ENCODE assay signal across 14 mouse cellular contexts in the genomic region with DNA sequence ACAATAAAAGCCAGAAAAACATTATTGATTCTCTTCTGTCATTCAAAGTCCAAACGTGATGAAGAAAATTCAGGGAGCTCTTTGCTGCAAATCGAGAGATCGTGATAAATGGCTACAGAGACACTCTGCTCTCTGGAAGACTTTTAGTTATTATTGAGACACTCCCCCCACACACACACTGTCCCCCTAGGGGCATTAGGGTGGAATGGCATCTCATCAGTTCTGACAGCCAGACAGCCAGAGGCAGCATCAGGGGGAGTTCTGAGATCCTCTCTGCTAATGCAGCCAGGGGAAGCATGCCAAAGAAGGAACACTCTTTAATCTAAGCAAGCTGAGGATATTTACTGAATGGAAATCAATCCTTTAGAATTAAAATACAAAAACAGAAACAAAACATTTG. TPM values are rescaled to one million over a fixed set of nuclear protein-coding genes. Genes with fewer than 3 reads are reported as not detected.
DNase-seq lines count a peak whose midpoint lies in the region; ATAC-seq lines count a peak whose summit lies in the region.
"Had no signal": no experiment of that assay in that cellular context is flagged by ENCODE, and none has a peak within 500 bp of the region (broad histone marks: within the 10 kb centered on the region; RNA-seq: fewer than 3 reads in every experiment).

No protein-coding gene starts in this region.

- peak; percentile 25 for DNase-seq in hindbrain, embryonic 11.5 days (ENCODE audit: low spot score)
- peak; percentile 45 for DNase-seq in midbrain, embryonic 14.5 days
- DNase-seq in embryo, embryonic 10.5 days (ENCODE audit: low spot score), result peak; percentile 23
- DNase-seq in retina, postnatal 1 day, result peak; percentile 55
- DNase-seq in urinary bladder, postnatal 14 days (ENCODE audit: low spot score), result no peak
- DNase-seq: cerebellum, adult 8-10 months; kidney, adult 9 months; thymus, adult 18-20 months had no signal

- H3K4me2 ChIP-seq in hindbrain, embryonic 11.5 days (replicated peaks; ENCODE audit: low read depth, low read length), result no peak overlapping the region
- no peak overlapping the region for H3K4me2 ChIP-seq in hindbrain, embryonic 12.5 days (replicated peaks)
- no peak overlapping the region for H3K4me2 ChIP-seq in midbrain, embryonic 14.5 days (ENCODE audit: low read length)
- H3K4me2 ChIP-seq in midbrain, embryonic 16.5 days (ENCODE audit: low read length), result no peak overlapping the region
- H3K4me2 ChIP-seq: heart, embryonic 11.5 days; limb, embryonic 13.5 days had no signal

- H3K36me3 ChIP-seq in hindbrain, embryonic 11.5 days (ENCODE audit: control insufficient read depth, insufficient read depth, low read length), result no peaks in the 10 kb centered on the region
- H3K36me3 ChIP-seq in hindbrain, embryonic 12.5 days, result no peaks in the 10 kb centered on the region
- no peaks in the 10 kb centered on the region for H3K36me3 ChIP-seq in midbrain, embryonic 14.5 days (ENCODE audit: control insufficient read depth, insufficient read depth, low read length)
- H3K36me3 ChIP-seq in midbrain, embryonic 16.5 days (ENCODE audit: control insufficient read depth, insufficient read depth, low read length), result no peaks in the 10 kb centered on the region
- H3K36me3 ChIP-seq: limb, embryonic 13.5 days had no signal

- no peak overlapping the region for H3K27ac ChIP-seq in hindbrain, embryonic 11.5 days (ENCODE audit: low read depth, low read length)
- no peak overlapping the region for H3K27ac ChIP-seq in hindbrain, embryonic 12.5 days
- H3K27ac ChIP-seq in midbrain, embryonic 14.5 days (replicated peaks; ENCODE audit: low read depth, low read length), result no peak overlapping the region
- H3K27ac ChIP-seq in midbrain, embryonic 16.5 days (ENCODE audit: low read length), result no peak overlapping the region
- H3K27ac ChIP-seq: limb, embryonic 13.5 days had no signal

- no peak for ATAC-seq in hindbrain, embryonic 11.5 days (ENCODE audit: low FRiP score)
- ATAC-seq in hindbrain, embryonic 12.5 days (ENCODE audit: low FRiP score), result no peak
- no peak for ATAC-seq in midbrain, embryonic 14.5 days (ENCODE audit: low FRiP score, low TSS enrichment)
- no peak for ATAC-seq in midbrain, embryonic 16.5 days
- no peak for ATAC-seq in erythroid progenitor cell, adult 5-6 weeks (replicated peaks; ENCODE audit: low FRiP score, poor library complexity, severe bottlenecking)

- H3K9me3 ChIP-seq in hindbrain, embryonic 11.5 days (ENCODE audit: control insufficient read depth, low read length), result no peaks in the 10 kb centered on the region
- no peaks in the 10 kb centered on the region for H3K9me3 ChIP-seq in hindbrain, embryonic 12.5 days (replicated peaks)
- H3K9me3 ChIP-seq in midbrain, embryonic 14.5 days (ENCODE audit: control insufficient read depth, low read length), result no peaks in the 10 kb centered on the region
- H3K9me3 ChIP-seq in midbrain, embryonic 16.5 days (replicated peaks; ENCODE audit: control insufficient read depth, low read length, poor library complexity, severe bottlenecking), result no peaks in the 10 kb centered on the region
- H3K9me3 ChIP-seq: limb, embryonic 13.5 days had no signal

- no peak overlapping the region for H3K4me3 ChIP-seq in hindbrain, embryonic 11.5 days (ENCODE audit: low read depth, low read length)
- no peak overlapping the region for H3K4me3 ChIP-seq in hindbrain, embryonic 12.5 days
- H3K4me3 ChIP-seq in midbrain, embryonic 14.5 days (replicated peaks; ENCODE audit: low read depth, low read length), result no peak overlapping the region
- H3K4me3 ChIP-seq in midbrain, embryonic 16.5 days (ENCODE audit: low read depth, low read length), result no peak overlapping the region
- H3K4me3 ChIP-seq: limb, embryonic 13.5 days had no signal

- no peaks in the 10 kb centered on the region for H3K27me3 ChIP-seq in hindbrain, embryonic 11.5 days (ENCODE audit: control insufficient read depth, insufficient read depth, low read length)
- H3K27me3 ChIP-seq in hindbrain, embryonic 12.5 days, result no peaks in the 10 kb centered on the region
- H3K27me3 ChIP-seq in midbrain, embryonic 14.5 days (ENCODE audit: control insufficient read depth, insufficient read depth, low read length), result no peaks in the 10 kb centered on the region
- no peaks in the 10 kb centered on the region for H3K27me3 ChIP-seq in midbrain, embryonic 16.5 days (ENCODE audit: control insufficient read depth, insufficient read depth, low read depth, low read length)
- H3K27me3 ChIP-seq: limb, embryonic 13.5 days had no signal

- H3K9ac ChIP-seq in hindbrain, embryonic 11.5 days (ENCODE audit: low read depth, low read length), result no peak overlapping the region
- no peak overlapping the region for H3K9ac ChIP-seq in hindbrain, embryonic 12.5 days
- no peak overlapping the region for H3K9ac ChIP-seq in midbrain, embryonic 14.5 days (replicated peaks; ENCODE audit: low read length)
- H3K9ac ChIP-seq in midbrain, embryonic 16.5 days (ENCODE audit: low read depth, low read length), result no peak overlapping the region
- H3K9ac ChIP-seq: limb, embryonic 13.5 days had no signal

- no peaks in the 10 kb centered on the region for H3K4me1 ChIP-seq in hindbrain, embryonic 11.5 days (replicated peaks; ENCODE audit: control insufficient read depth, insufficient read depth, low read length)
- H3K4me1 ChIP-seq in hindbrain, embryonic 12.5 days, result no peaks in the 10 kb centered on the region
- H3K4me1 ChIP-seq in midbrain, embryonic 14.5 days (ENCODE audit: control insufficient read depth, insufficient read depth, low read length), result no peaks in the 10 kb centered on the region
- H3K4me1 ChIP-seq in midbrain, embryonic 16.5 days (ENCODE audit: control insufficient read depth, insufficient read depth, low read length), result no peaks in the 10 kb centered on the region
- H3K4me1 ChIP-seq: limb, embryonic 13.5 days had no signal

- 64% methylated on average over 3 of the region's 3 CpGs for WGBS in hindbrain, embryonic 11.5 days
- 53% methylated on average over 3 of the region's 3 CpGs for WGBS in hindbrain, embryonic 12.5 days
- 56% methylated on average over 3 of the region's 3 CpGs for WGBS in midbrain, embryonic 14.5 days
- WGBS in midbrain, embryonic 16.5 days, result 51% methylated on average over 3 of the region's 3 CpGs

RNA-seq across cellular contexts. Expression of a gene that starts 12.6 kb away (rescaled TPM):
- 9.7 and 10.8 TPM in 2 replicates for polyA plus RNA-seq in hindbrain, embryonic 11.5 days (2014; fragmentation: Nextera tagmentation; extraction: Ambion mirVana)
- polyA plus RNA-seq in hindbrain, embryonic 12.5 days (2016; fragmentation: Nextera tagmentation; extraction: Ambion mirVana), result 16.9 and 22.7 TPM in 2 replicates
- polyA plus RNA-seq in midbrain, embryonic 14.5 days (2014; fragmentation: Nextera tagmentation; extraction: Ambion mirVana), result 5.9 and 7.3 TPM in 2 replicates
- 6.0 and 10.0 TPM in 2 replicates for polyA plus RNA-seq in midbrain, embryonic 16.5 days (2015; fragmentation: Nextera tagmentation; extraction: Ambion mirVana)
- not detected in 2 replicates for total RNA-seq in erythroid progenitor cell, adult 5-6 weeks (2015; ENCODE audit: low replicate concordance)
- not detected in 2 replicates for total RNA-seq in erythroid progenitor cell, adult 5-6 weeks (2017; ENCODE audit: low replicate concordance)
- total RNA-seq: hematopoietic stem cell, adult 5-6 weeks had no signal
